Mouse (Mus musculus) erythroblast, embryonic 14.5 days (primary cell): ENCODE results near the gene Ttc38. TPM values are rescaled to one million over a fixed set of nuclear protein-coding genes. Genes with fewer than 3 reads are reported as not detected.

Experiments
- H3K27me3 ChIP-seq: 2 replicates; pipeline ENCODE4 v1.6.1; 2012; ENCODE audit warnings: inconsistent platforms; ENCODE audit not compliant: control insufficient read depth
- H3K36me3 ChIP-seq: 2 replicates; pipeline ENCODE4 v1.6.1; 2012; ENCODE audit warnings: mild to moderate bottlenecking, inconsistent platforms; ENCODE audit not compliant: control insufficient read depth
- H3K4me1 ChIP-seq: 2 replicates; pipeline ENCODE4 v1.6.1; 2012; ENCODE audit warnings: inconsistent platforms; ENCODE audit not compliant: control insufficient read depth
- H3K4me3 ChIP-seq: replicated peaks from 2 replicates; pipeline ENCODE3; 2012; ENCODE audit warnings: moderate library complexity, mild to moderate bottlenecking, inconsistent platforms
- H3K9me3 ChIP-seq: 2 replicates; pipeline ENCODE4 v1.6.1; 2012; ENCODE audit warnings: low read length, inconsistent platforms, mixed read lengths; ENCODE audit not compliant: control insufficient read depth
- GATA1 ChIP-seq: IDR thresholded peaks from 2 replicates; pipeline ENCODE4 v1.6.1; 2012; ENCODE audit warnings: low read length, inconsistent platforms, mixed read lengths
- TAL1 ChIP-seq: IDR thresholded peaks from 3 replicates; pipeline ENCODE4 v1.6.1; 2012; ENCODE audit warnings: low read length, inconsistent platforms, mixed read lengths
- polyA plus RNA-seq: library from polyadenylated mRNA; stranded (reverse); fragments of >175 nt; gene quantifications from 2 replicates; pipeline ENCODE4 v1.2.3, GENCODE M21; 2012

The Ttc38 gene
- polyA plus RNA-seq, 1 experiment, result 0.16 TPM

GRCm38 (mm10) chr15:85896284-85896683, 64.2 kb downstream of the Ttc38 start:
- H3K4me3 ChIP-seq, result no peak overlapping the region
- H3K36me3 ChIP-seq, result peaks cover 69% of the 10 kb centered on the region
- TF ChIP-seq TAL1 (no peak), GATA1 (no peak)

DNA sequence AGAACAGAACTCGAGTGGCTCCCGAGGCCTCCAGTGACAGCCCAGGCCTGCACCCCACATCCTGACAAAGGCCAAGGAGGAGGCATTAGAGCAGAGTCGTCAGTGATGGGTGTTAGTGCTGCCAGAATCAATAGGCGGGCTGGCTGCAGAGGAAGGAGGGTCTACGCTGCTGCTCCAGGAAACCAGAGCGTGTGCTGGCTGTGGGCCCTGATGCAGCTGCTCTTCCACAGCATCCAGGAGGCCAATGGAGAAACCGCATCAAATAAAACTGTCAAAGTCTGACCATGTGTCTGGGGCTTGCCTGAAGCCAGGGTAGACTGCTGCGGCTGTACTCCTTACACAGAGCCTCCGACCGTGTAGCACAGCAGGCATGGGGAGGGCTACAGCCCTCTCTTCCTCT, 65.0 kb downstream of the Ttc38 start:
- H3K36me3 ChIP-seq, result peaks cover 60% of the 10 kb centered on the region
- H3K27me3 ChIP-seq, result no peaks in the 10 kb centered on the region
- no peaks in the 10 kb centered on the region for H3K4me1 ChIP-seq
- TF ChIP-seq GATA1 (no peak), TAL1 (no peak)
- H3K9me3 ChIP-seq, result no peaks in the 10 kb centered on the region
- H3K4me3 ChIP-seq, result no peak overlapping the region

More at GRCm38 (mm10) chr15:85896284-85896683, 64.2 kb downstream of the Ttc38 start:
- Histone ChIP-seq H3K27me3 (no peaks in the 10 kb centered on the region), H3K9me3 (no peaks in the 10 kb centered on the region), H3K4me1 (no peaks in the 10 kb centered on the region)

- TF ChIP-seq TAL1 (no peak), GATA1 (no peak)
- no peaks in the 10 kb centered on the region for H3K4me1 ChIP-seq
- H3K27me3 ChIP-seq, result no peaks in the 10 kb centered on the region
- H3K36me3 ChIP-seq, result peaks cover 37% of the 10 kb centered on the region
- H3K4me3 ChIP-seq, result no peak overlapping the region
- no peaks in the 10 kb centered on the region for H3K9me3 ChIP-seq
Measured at GRCm38 (mm10) chr15:85899396-85899795, 67.3 kb downstream of the Ttc38 start.

DNA sequence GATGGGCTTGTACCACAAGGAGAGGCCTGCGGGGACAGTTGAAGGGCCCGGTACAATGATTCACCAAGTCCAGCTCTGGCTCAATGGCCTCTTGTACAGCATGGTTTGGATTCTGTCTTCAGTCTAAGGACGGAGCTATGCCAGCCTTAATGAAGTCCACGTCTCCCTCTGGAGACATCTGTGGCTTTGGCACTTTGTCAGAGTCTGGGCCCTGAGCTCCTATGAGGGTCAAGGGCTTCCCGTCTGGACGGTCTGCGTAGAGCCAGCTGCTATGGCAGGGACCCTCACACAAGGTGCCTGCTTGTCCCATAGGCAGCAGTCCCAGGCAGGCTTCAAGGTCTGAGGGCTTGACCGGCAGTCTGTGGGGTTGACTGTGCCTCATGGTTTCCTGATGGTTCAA, 68.2 kb downstream of the Ttc38 start:
- TF ChIP-seq GATA1 (no peak), TAL1 (no peak)
- Histone ChIP-seq H3K27me3 (no peaks in the 10 kb centered on the region), H3K4me1 (no peaks in the 10 kb centered on the region), H3K36me3 (peaks cover 28% of the 10 kb centered on the region), H3K9me3 (no peaks in the 10 kb centered on the region), H3K4me3 (no peak overlapping the region)

DNA sequence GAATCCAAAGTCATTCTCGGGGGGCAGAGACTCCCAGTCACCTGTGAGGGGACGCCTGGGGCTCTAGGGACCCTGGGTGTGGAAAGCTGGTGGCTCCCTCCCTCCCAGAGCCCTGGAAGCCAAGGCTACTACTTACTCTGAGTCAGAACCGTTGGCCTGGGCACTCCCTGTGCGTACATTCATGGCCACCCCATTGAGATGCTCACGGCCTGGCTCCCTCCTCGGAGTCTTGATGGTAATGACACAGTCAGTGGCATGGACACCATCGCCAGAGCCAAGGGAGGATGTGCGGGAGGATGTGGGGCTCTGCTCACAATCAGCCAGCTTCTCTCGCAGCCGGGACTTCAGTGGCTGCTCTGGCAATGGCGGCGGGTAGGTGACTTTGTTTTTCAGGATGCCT, 68.7 kb downstream of the Ttc38 start:
- peaks cover 23% of the 10 kb centered on the region for H3K36me3 ChIP-seq
- no peak overlapping the region for H3K4me3 ChIP-seq
- no peaks in the 10 kb centered on the region for H3K9me3 ChIP-seq
- no peak for TF ChIP-seq GATA1
- no peak for TF ChIP-seq TAL1
- no peaks in the 10 kb centered on the region for H3K27me3 ChIP-seq
- no peaks in the 10 kb centered on the region for H3K4me1 ChIP-seq

- TF ChIP-seq TAL1, result no peak
- TF ChIP-seq GATA1, result no peak
- Histone ChIP-seq H3K36me3 (peaks cover 6% of the 10 kb centered on the region), H3K27me3 (no peaks in the 10 kb centered on the region), H3K9me3 (no peaks in the 10 kb centered on the region), H3K4me1 (no peaks in the 10 kb centered on the region), H3K4me3 (no peak overlapping the region)
Measured at GRCm38 (mm10) chr15:85902505-85902904, 70.4 kb downstream of the Ttc38 start.

- H3K4me1 ChIP-seq, result no peaks in the 10 kb centered on the region
- H3K4me3 ChIP-seq, result no peak overlapping the region
- no peaks in the 10 kb centered on the region for H3K36me3 ChIP-seq
- no peaks in the 10 kb centered on the region for H3K27me3 ChIP-seq
- no peaks in the 10 kb centered on the region for H3K9me3 ChIP-seq
- TF ChIP-seq GATA1 (no peak), TAL1 (no peak)
Measured at GRCm38 (mm10) chr15:85903826-85904225, 71.7 kb downstream of the Ttc38 start.

Other genes with a start within 250 kb of the Ttc38 start
- gene Wnt7b, start 249.8 kb upstream of the Ttc38 start, polyA plus RNA-seq, result not detected in 2 replicates
- not detected in 2 replicates for gene Ppara, start 97.3 kb upstream of the Ttc38 start, polyA plus RNA-seq
- 1.8 and 4.8 TPM in 2 replicates for gene Cdpf1, start 20.6 kb upstream of the Ttc38 start, polyA plus RNA-seq
- gene Pkdrej, start 10.6 kb upstream of the Ttc38 start, polyA plus RNA-seq, result not detected in 2 replicates
- gene Gtse1, start 27.4 kb downstream of the Ttc38 start, polyA plus RNA-seq, result 8.7 and 12.3 TPM in 2 replicates
- 1.6 and 1.9 TPM in 2 replicates for gene Trmu, start 47.0 kb downstream of the Ttc38 start, polyA plus RNA-seq
- 0.01 TPM in 1 of 2 replicates, not detected in the other for gene Celsr1, start 201.5 kb downstream of the Ttc38 start, polyA plus RNA-seq
- gene Gramd4, start 225.4 kb downstream of the Ttc38 start, polyA plus RNA-seq, result 1.5 and 2.3 TPM in 2 replicates